Mouse (Mus musculus) left cerebral cortex, postnatal 25 days (tissue): ENCODE measurements around the gene Nprl3. TPM values are rescaled to one million over a fixed set of nuclear protein-coding genes. Genes with fewer than 3 reads are reported as not detected.
"Not testable (repeated sequence)": the region's sequence is repeated elsewhere in the genome, so short reads cannot be mapped to it uniquely, and the experiment has no call there.

Experiments
- DNase-seq, 2 experiments: peaks; one replicate each; pipeline ENCODE4 v3.0.0; 2022; ENCODE audit warnings: low spot score in 2 of 2, mixed read lengths in 1 of 2
- intact Hi-C: fragments of 180-260 bp; cut with DNase I; formaldehyde crosslinking; loops from one replicate; pipeline ENCODE4 v1.15.1; 2025
- total RNA-seq, 2 experiments: library from RNA; stranded (reverse); gene quantifications; 2 replicates each; pipeline ENCODE4 v1.2.3; 2021

Nprl3 gene
- total RNA-seq = 10 to 100 TPM; 42.5 to 50.0 TPM

GRCm38 (mm10) chr11:32267188-32267884 is at the start of gene Nprl3:
Gene Nprl3, minus strand, starts transcription at chr11:32267707.
- intact Hi-C loops = no loop called here
- DNase-seq = peak; percentile 97

- intact Hi-C loops = no loop called here
Measured at GRCm38 (mm10) chr11:32316009-32316408, 48.5 kb upstream of the Nprl3 start.

GRCm38 (mm10) chr11:32309928-32310327 is 42.4 kb upstream of the Nprl3 start:
- DNase-seq = no peak
- intact Hi-C loops = loop anchor here (5.0 kb wide), 1 partner anchor 118 kb away; no protein-coding TSS in a partner anchor

More at GRCm38 (mm10) chr11:32316009-32316408, 48.5 kb upstream of the Nprl3 start:
- DNase-seq = no peak

GRCm38 (mm10) chr11:32309446-32309845 is 41.9 kb upstream of the Nprl3 start:
- no peak for DNase-seq
- intact Hi-C loops = no loop called here

GRCm38 (mm10) chr11:32307006-32307405 is 39.5 kb upstream of the Nprl3 start:
- no peak for DNase-seq
- intact Hi-C loops = no loop called here

- intact Hi-C loops = no loop called here
- no peak for DNase-seq
Measured at GRCm38 (mm10) chr11:32303455-32303854, 35.9 kb upstream of the Nprl3 start.

GRCm38 (mm10) chr11:32302824-32303419 is 35.4 kb upstream of the Nprl3 start:
- peak; percentile 31 to 82 for DNase-seq
- intact Hi-C loops = no loop called here

GRCm38 (mm10) chr11:32301506-32301905 is 34.0 kb upstream of the Nprl3 start:
- DNase-seq = no peak
- intact Hi-C loops = no loop called here

- no peak for DNase-seq
- intact Hi-C loops = no loop called here
Measured at GRCm38 (mm10) chr11:32300279-32301267, 33.1 kb upstream of the Nprl3 start.

GRCm38 (mm10) chr11:32299865-32300264 is 32.4 kb upstream of the Nprl3 start, which contains the start of gene Hbq1a:
Gene Hbq1a, plus strand, starts transcription at chr11:32300069.
- intact Hi-C loops = not testable (repeated sequence)
- DNase-seq = peak; percentile 67 to 68

GRCm38 (mm10) chr11:32298532-32298918 is 31.0 kb upstream of the Nprl3 start:
- intact Hi-C loops = no loop called here
- no peak for DNase-seq

- intact Hi-C loops = no loop called here
- no peak for DNase-seq
Measured at GRCm38 (mm10) chr11:32297866-32298531, 30.5 kb upstream of the Nprl3 start.

- intact Hi-C loops, DNase-seq: not testable (repeated sequence)
Measured at GRCm38 (mm10) chr11:32297417-32297816, 29.9 kb upstream of the Nprl3 start.

GRCm38 (mm10) chr11:32296203-32296602 is 28.7 kb upstream of the Nprl3 start, which contains the start of gene Hba-a2:
Gene Hba-a2, plus strand, starts transcription at chr11:32296489.
- DNase-seq, intact Hi-C loops: not testable (repeated sequence)

GRCm38 (mm10) chr11:32293479-32293878 is 26.0 kb upstream of the Nprl3 start:
- intact Hi-C loops = not testable (repeated sequence)

GRCm38 (mm10) chr11:32292819-32293218 is 25.3 kb upstream of the Nprl3 start:
- intact Hi-C loops, DNase-seq: not testable (repeated sequence)

More at GRCm38 (mm10) chr11:32293479-32293878, 26.0 kb upstream of the Nprl3 start:
- DNase-seq = not testable (repeated sequence)

GRCm38 (mm10) chr11:32287493-32287825 is 20.0 kb upstream of the Nprl3 start:
- DNase-seq = no peak
- intact Hi-C loops = loop anchor here (2.0 to 5.0 kb wide), 2 partner anchors 35 to 105 kb away; no protein-coding TSS in a partner anchor

GRCm38 (mm10) chr11:32286695-32287492 is 19.4 kb upstream of the Nprl3 start, which contains the start of gene Hbq1b:
Gene Hbq1b, plus strand, starts transcription at chr11:32286965.
- intact Hi-C loops = loop anchor here (2.0 to 5.0 kb wide), 2 partner anchors 35 to 104 kb away; no protein-coding TSS in a partner anchor
- peak; percentile 80 to 81 for DNase-seq
